Mouse (Mus musculus) lung, postnatal 0 days (tissue): ENCODE data around the gene Vars2. TPM values are rescaled to one million over a fixed set of nuclear protein-coding genes. Genes with fewer than 3 reads are reported as not detected.
A peak's percentile ranks its signal among the peaks of the same experiment; 100 is the strongest.

Experiments
- ATAC-seq: fragments of 200-750 bp; cut with Nextera tagmentation; 2 replicates; pipeline ENCODE4 v1.8.0; 2017; ENCODE audit warnings: moderate library complexity
- DNase-seq: peaks from one replicate; pipeline ENCODE4 v3.0.0-alpha.2; 2016; ENCODE audit warnings: low spot score
- H3K27ac ChIP-seq: fragments of 300-500 bp; sonication (generic); 2 replicates; pipeline ENCODE4 v1.5.1; 2014; ENCODE audit warnings: antibody characterized with exemption, mild to moderate bottlenecking, low read length, mixed read lengths
- H3K27me3 ChIP-seq: fragments of 300-500 bp; sonication (generic); replicated peaks from 2 replicates; pipeline ENCODE4 v1.6.1; 2014; ENCODE audit warnings: low read length, mixed read lengths; ENCODE audit not compliant: insufficient read depth
- H3K36me3 ChIP-seq: fragments of 300-500 bp; sonication (generic); 2 replicates; pipeline ENCODE4 v1.6.1; 2014; ENCODE audit warnings: low read length, mixed read lengths; ENCODE audit not compliant: insufficient read depth
- H3K4me1 ChIP-seq: fragments of 300-500 bp; sonication (generic); 2 replicates; pipeline ENCODE4 v1.6.1; 2014; ENCODE audit warnings: antibody characterized with exemption, low read depth, low read length, mixed read lengths; ENCODE audit not compliant: insufficient read depth
- H3K4me2 ChIP-seq: fragments of 300-500 bp; sonication (generic); replicated peaks from 2 replicates; pipeline ENCODE4 v1.6.1; 2014; ENCODE audit warnings: low read depth, mild to moderate bottlenecking, low read length, moderate library complexity, mixed read lengths
- H3K4me3 ChIP-seq: fragments of 300-500 bp; sonication (generic); 2 replicates; pipeline ENCODE4 v1.5.1; 2014; ENCODE audit warnings: low read depth, low read length
- H3K9ac ChIP-seq: fragments of 300-500 bp; sonication (generic); replicated peaks from 2 replicates; pipeline ENCODE4 v1.6.1; 2014; ENCODE audit warnings: low read depth, mild to moderate bottlenecking
- H3K9me3 ChIP-seq: fragments of 300-500 bp; sonication (generic); 2 replicates; pipeline ENCODE4 v1.6.1; 2016; ENCODE audit warnings: low read length, mixed read lengths
- CTCF ChIP-seq: IDR thresholded peaks from 2 replicates; pipeline ENCODE4 v1.5.1; 2016; ENCODE audit warnings: antibody characterized with exemption, mild to moderate bottlenecking
- EP300 ChIP-seq: IDR thresholded peaks from 2 replicates; pipeline ENCODE4 v1.6.1; 2016; ENCODE audit warnings: antibody characterized with exemption, mild to moderate bottlenecking, control low read depth
- WGBS: fragments of 180-500 bp; shearing (Covaris S2); extraction: QIAGEN DNeasy Blood & Tissue Kit; methylation state at CpG from one replicate; pipeline ENCODE4 v1.1.7; 2014; 5-methylcytosine and 5-hydroxymethylcytosine counted together
- polyA plus RNA-seq: library from polyadenylated mRNA; unstranded; fragments of >200 nt; fragmentation: Nextera tagmentation; extraction: Ambion mirVana; gene quantifications from 2 replicates; pipeline ENCODE4 v1.2.1, GENCODE M21; 2015

Gene Vars2
- polyA plus RNA-seq, 1 experiment from 2014 or later = 15.2 TPM

DNA sequence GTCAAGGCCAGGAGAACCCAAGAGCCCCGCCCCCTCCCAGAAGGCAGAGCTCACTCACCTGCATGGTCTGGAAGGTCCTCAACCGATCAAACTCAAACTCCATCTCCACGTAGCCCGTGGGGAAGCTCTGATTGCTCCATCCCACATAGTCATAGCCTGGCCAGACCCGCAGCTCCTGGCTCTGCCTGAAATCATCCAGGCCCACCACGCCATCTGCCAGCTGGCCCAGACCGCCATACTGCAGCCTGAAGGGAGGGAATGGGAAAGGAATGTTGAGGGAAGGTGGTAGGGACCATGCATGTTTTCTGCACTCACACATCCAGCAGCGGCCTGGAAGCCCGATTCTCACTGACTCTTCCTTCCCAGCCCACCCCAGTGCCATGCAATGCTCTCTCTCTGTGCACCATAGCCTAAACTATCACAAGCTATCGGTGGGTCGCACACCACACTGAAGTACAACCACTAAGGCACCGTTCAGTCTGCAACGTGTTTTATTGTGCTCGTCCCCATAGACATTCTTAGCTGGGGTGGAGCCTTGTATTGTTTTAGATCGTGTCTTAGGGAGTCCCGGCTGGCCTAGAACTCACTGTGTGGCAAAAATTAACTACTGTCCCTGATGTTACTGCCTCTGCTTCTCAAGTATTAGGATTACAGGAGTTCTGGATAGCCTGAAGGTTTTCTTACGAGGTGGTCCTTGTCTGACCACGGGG lies 22.7 kb upstream of the Vars2 start:
- H3K9ac ChIP-seq = no peak overlapping the region
- H3K4me1 ChIP-seq = no peaks in the 10 kb centered on the region
- H3K4me3 ChIP-seq = no peak overlapping the region
- no peaks in the 10 kb centered on the region for H3K9me3 ChIP-seq
- TF ChIP-seq CTCF = no peak
- TF ChIP-seq EP300 = no peak
- no peak overlapping the region for H3K4me2 ChIP-seq
- DNase-seq = no peak
- no peak for ATAC-seq
- WGBS = 86% methylated on average over 18 of the region's 18 CpGs
- H3K36me3 ChIP-seq = peaks cover 27% of the 10 kb centered on the region; the same call in 1 of the 2 replicates
- no peak overlapping the region for H3K27ac ChIP-seq
- no peaks in the 10 kb centered on the region for H3K27me3 ChIP-seq

- H3K4me3 ChIP-seq = no peak overlapping the region
- H3K4me2 ChIP-seq = no peak overlapping the region
- H3K36me3 ChIP-seq = peaks cover 27% of the 10 kb centered on the region; the same call in 1 of the 2 replicates
- TF ChIP-seq EP300 (no peak), CTCF (peak; percentile 34)
- ATAC-seq = no peak
- 81% methylated on average over 25 of the region's 25 CpGs for WGBS
- no peaks in the 10 kb centered on the region for H3K27me3 ChIP-seq
- no peak for DNase-seq
- no peaks in the 10 kb centered on the region for H3K4me1 ChIP-seq
- H3K9ac ChIP-seq = no peak overlapping the region
- no peaks in the 10 kb centered on the region for H3K9me3 ChIP-seq
- H3K27ac ChIP-seq = no peak overlapping the region
Observed at GRCm38 (mm10) chr17:35688347-35689175, 21.2 kb upstream of the Vars2 start.

DNA sequence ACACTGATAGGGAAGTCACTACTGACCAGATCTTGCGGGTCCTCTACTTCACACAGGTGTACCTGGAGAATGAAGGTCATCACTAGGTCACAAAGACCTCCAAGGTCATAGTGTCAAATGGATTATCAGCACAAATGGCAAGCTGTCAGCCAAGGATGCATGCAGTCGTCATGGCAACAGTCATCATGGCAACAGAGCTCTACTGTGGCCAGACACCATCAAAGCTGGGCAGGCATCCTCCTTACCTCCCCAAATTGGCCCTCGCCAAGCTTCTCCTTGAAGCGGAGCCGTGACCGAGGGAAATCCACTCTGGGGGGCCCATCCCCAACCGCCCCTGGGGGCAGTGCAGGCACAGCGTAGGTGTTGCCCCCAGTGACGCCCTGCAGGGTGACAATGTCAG lies 17.7 kb upstream of the Vars2 start:
- 74% methylated on average over 9 of the region's 9 CpGs for WGBS
- TF ChIP-seq CTCF = no peak
- TF ChIP-seq EP300 = no peak
- no peak overlapping the region for H3K9ac ChIP-seq

DNA sequence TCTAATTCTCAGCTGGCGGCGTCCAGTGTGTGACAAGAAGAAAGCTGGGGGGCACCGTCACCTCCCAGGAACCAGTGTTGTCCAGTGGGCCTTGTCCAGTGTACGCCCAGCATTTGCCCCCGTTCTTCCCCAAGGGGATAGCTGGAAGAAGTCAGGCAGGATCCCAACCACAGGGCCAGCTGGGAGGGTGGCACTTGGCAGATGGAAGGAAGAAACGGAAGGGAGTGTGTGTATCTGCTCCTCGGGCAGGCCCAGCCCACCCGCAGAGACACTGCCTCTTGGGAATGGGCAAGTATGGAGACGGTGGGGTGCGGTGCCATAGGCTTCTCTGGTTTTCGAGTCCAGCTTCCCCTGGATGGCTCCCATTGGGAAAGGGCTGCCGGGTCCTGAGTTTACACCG lies 14.6 kb upstream of the Vars2 start:
- no peak for ATAC-seq
- WGBS = 83% methylated on average over 13 of the region's 13 CpGs
- Histone ChIP-seq H3K9me3 (no peaks in the 10 kb centered on the region), H3K4me2 (no peak overlapping the region), H3K36me3 (peaks cover 17% of the 10 kb centered on the region; the same call in 1 of the 2 replicates), H3K9ac (no peak overlapping the region), H3K27ac (no peak overlapping the region), H3K4me3 (no peak overlapping the region), H3K27me3 (no peaks in the 10 kb centered on the region), H3K4me1 (no peaks in the 10 kb centered on the region)
- TF ChIP-seq EP300 (no peak), CTCF (no peak)
- DNase-seq = no peak

More for the DNA sequence above, 17.7 kb upstream of the Vars2 start:
- Histone ChIP-seq H3K27ac (no peak overlapping the region), H3K9me3 (no peaks in the 10 kb centered on the region), H3K4me2 (no peak overlapping the region), H3K4me3 (no peak overlapping the region), H3K36me3 (peaks cover 28% of the 10 kb centered on the region; the same call in 1 of the 2 replicates), H3K27me3 (no peaks in the 10 kb centered on the region), H3K4me1 (no peaks in the 10 kb centered on the region)
- DNase-seq (no peak), ATAC-seq (no peak)

DNA sequence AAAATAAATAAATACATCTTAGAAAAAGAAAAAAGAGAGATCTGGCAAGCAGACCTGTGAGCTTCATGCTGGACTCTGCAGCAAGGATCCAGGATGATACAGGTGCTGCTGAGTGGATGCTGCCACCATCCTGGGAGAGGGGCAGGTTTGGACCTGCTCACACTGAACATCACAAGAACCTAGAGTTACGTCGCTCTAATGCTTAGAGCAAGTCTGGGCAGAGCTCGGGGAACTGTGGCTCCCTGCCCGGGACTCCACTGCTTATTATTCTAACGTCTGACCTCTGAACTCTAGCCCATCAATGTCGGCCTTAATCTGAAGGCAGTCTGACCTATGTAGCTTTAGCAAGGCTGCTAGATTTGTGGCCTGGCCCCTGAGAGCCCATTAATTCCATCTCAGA lies 13.2 kb upstream of the Vars2 start:
- Histone ChIP-seq H3K4me2 (no peak overlapping the region), H3K36me3 (0 out of 2 replicates have a peak, but pooled peaks cover 12% of the 10 kb centered on the region), H3K9ac (no peak overlapping the region), H3K27ac (no peak overlapping the region), H3K4me3 (no peak overlapping the region), H3K27me3 (no peaks in the 10 kb centered on the region), H3K4me1 (no peaks in the 10 kb centered on the region), H3K9me3 (no peaks in the 10 kb centered on the region)
- WGBS = 22% methylated on average over 6 of the region's 6 CpGs
- ATAC-seq = no peak
- TF ChIP-seq CTCF = no peak
- no peak for TF ChIP-seq EP300
- DNase-seq = no peak

DNA sequence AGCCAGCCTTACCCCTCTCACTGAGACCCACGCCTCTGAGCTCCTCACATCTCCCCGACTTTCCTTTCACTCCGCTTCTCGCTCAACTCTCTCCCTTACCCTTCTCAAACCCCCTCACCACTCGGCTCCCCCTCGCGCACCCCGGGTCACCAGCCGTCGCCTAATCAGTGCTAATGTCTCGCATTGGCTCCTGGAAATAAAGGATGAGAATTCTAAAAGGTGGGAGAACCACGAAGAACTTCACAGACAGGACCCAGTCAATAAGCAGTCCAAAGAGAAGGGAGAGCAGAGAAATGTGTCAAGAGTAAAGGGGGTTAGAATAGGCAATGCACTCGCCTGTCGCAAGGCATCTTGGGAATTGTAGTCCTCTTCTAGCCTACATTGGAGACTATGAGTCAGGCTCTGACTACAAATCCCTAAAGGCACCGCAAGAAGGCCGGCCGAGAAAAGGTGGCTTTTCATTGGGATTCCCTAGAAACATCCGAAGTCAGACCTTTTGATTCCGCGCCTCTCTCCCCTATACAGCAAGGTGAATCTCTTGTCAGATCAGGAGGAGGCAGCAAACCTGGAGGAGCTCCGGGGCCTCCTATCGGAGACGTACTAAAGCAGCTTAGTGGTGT lies 6.1 kb upstream of the Vars2 start, which contains the start of gene Gtf2h4:
Gtf2h4 (minus strand) TSS at position 324 of the 620 bp plus-strand sequence.
- ATAC-seq (peak; percentile 99), DNase-seq (peak; percentile 98)
- 0 out of 2 replicates have a peak within 1 kb of the TSS, but pooled peaks have one; percentile 1 for H3K27ac ChIP-seq
- peak within 1 kb of the TSS; percentile 55 for H3K4me3 ChIP-seq
- WGBS = under 1% methylated on average over 23 of the region's 23 CpGs
- H3K36me3 ChIP-seq = no peaks in the 10 kb centered on the region
- H3K27me3 ChIP-seq = no peaks in the 10 kb centered on the region
- no peaks in the 10 kb centered on the region for H3K9me3 ChIP-seq
- TF ChIP-seq CTCF (0 out of 2 replicates have a peak, but pooled peaks have one; percentile 26), EP300 (no peak)
- peak within 1 kb of the TSS; percentile 70 for H3K4me2 ChIP-seq
- H3K9ac ChIP-seq = peak within 1 kb of the TSS; percentile 82
- H3K4me1 ChIP-seq = 0 out of 2 replicates have a peak, but pooled peaks cover 6% of the 10 kb centered on the region
